Mouse (Mus musculus): ENCODE results near the gene Pcbp3.

Pcbp3 gene

DNA sequence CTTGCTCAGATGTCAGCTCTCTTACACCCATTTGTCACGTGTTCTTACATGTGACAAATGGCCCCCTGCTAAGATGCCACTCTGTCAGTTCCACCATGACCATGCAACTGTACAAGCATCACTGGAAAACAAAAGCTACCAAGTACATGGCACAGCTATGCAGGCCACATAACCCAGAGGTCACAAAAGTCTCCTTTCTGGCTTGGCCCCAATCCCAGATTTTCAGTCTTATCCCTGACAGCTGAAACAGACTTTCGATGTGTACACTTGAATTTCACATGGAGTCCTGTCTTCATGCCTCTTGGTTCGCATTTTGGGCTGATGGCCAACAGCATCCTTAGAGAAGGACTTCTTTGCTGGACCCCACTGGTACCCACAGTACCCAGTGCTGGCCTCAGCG, 116.8 kb downstream of the Pcbp3 start:
- DNase-seq (ENCODE audit: low read depth), result no peak

GRCm38 (mm10) chr10:76844365-76844764, 117.3 kb downstream of the Pcbp3 start:
- no peak for DNase-seq (ENCODE audit: low read depth)

GRCm38 (mm10) chr10:76842087-76842486, 119.6 kb downstream of the Pcbp3 start:
- no peak for DNase-seq (ENCODE audit: low read depth)

DNA sequence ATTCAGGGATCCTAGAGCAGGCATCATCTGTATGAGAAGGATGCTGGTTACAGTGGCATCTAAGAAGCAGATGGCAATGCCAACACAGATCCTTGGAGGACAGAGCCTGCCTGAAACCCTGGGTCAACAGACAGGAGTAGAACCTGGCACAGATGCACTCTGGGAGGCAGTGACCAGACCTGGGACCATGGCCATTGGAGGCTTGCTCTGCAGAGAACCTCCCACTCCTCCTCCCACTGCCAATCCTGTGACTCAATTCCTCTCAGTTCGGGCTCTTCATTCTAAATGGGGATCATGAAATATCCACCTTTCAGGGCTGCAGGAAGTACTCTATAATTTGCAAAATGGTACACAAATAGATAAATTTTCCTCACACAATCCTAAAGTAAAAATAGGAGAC, 120.5 kb downstream of the Pcbp3 start:
- no peak for DNase-seq (ENCODE audit: low read depth)

GRCm38 (mm10) chr10:76840566-76840965, 121.1 kb downstream of the Pcbp3 start:
- no peak for DNase-seq (ENCODE audit: low read depth)

- DNase-seq (ENCODE audit: low read depth), result peak; percentile 51
Observed at GRCm38 (mm10) chr10:76835497-76836357, 126.0 kb downstream of the Pcbp3 start.

DNA sequence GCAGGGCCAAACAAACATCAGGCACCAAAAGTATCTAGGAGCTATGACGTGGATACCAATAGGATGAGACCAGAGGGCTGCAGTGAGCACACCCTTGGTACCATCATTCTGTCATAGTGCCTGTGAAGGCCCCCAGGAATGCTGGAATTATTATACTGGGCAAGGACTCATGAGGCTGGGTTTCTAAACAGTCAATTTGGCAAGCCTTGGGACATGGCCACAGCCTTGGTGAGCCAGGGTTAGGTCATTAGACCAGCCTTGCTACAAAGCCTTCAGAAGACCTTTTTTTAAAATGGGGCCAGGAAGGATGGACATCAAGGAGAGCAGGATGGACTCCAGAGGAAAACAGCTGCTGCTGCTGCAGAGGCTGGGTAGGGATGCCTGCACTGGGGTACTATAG, 128.8 kb downstream of the Pcbp3 start:
- DNase-seq (ENCODE audit: low read depth), result no peak

DNA sequence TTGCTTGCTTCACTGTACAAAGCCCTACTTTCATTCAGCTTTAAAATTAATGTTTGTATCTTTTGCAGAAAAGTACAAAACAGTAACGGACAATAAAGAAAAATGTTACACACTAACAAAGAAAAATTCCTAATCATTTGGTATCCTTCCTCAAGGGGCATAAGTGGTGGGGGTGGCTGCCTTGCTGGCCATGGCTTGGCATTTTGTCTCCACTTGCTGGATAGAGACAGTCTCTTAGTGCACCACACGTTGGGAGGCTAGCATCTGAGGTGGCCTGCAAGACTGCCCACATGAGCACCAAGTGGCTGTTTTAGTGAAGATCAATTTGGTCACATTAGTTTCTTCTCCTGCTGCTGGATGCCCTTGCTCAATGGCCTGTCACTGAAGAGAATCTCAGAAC, 129.8 kb downstream of the Pcbp3 start:
- no peak for DNase-seq (ENCODE audit: low read depth)

DNA sequence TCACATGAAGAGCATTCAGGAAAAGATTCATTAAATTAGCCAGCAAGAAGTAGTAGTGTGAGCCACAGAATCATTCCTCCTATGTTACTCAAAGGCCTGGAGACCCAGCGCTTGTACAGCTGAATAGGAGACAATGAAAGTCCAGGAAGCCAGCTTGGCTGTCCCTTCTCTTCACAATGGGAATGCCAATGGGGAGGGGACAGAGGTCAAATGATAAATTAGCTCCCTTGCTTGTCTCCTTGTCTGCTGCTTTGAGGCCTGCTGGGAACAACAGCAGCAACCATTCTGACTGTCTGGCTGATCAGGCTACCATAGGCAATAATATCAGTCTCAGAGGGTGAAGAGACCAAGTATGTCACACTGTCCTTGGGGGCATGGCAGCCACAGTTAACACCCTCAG, 130.5 kb downstream of the Pcbp3 start:
- no peak for DNase-seq (ENCODE audit: low read depth)

- DNase-seq (ENCODE audit: low read depth), result no peak
Observed at GRCm38 (mm10) chr10:76828936-76829335, 132.8 kb downstream of the Pcbp3 start.

DNA sequence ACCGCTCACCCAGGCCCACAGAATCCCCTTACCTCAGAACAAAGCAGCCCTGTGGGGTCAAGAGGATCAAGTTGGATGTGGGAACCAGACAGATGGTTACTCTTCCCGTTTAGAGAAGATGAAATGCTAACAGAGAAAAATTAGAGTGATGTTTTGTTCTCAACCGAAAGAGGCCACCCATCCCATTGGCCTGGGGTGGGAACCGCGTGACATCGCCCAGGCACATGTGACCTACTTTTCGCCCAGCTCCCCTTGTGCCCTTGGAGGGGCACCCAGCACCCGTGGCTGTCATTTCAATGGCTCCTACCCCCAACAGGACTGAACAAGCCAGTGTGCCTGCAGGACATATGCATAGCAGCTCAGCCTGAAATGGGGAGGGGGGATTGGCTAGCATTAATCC, 139.0 kb downstream of the Pcbp3 start:
- DNase-seq (ENCODE audit: low read depth), result no peak

DNA sequence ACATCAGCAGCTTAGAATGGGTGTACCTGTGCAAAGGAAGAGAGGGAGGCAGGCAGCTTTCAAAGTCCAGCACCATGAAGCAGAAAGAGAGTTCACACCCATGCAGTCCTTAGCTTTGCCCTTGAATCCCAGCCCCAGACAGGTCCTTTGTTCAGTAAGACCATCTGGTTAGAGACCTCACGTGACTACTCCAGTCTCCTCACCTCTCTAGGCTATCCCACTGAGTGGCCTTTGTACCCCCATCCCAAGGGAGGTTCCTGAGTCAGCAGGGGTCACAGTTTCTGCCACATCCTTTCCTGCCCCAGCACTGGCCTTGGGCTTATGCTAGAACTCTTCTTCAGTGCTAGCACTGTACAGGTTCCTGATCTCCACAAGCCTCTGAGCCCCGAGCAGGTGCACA, 142.4 kb downstream of the Pcbp3 start:
- no peak for DNase-seq (ENCODE audit: low read depth)

GRCm38 (mm10) chr10:76818337-76818736, 143.3 kb downstream of the Pcbp3 start:
- DNase-seq (ENCODE audit: low read depth), result no peak

DNA sequence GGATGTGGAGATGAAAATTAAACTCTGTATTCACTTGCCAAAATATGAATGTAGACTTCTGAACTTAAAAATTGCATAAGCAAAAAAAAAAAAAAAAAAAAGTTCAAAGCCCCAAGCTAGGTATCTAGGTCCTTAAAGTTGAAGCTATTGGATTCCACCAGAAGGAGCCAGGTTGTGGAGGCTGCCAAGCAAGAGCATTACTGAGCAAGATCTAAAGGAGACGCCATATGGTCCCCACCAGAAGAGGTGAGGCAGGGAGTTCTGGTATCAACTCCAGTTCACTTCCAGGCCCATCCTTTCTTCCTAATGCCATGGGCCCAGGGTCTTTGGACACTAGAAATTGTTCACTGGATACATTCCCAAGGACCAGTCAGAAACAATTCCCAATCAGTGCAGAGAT, 144.8 kb downstream of the Pcbp3 start:
- DNase-seq (ENCODE audit: low read depth), result no peak

DNA sequence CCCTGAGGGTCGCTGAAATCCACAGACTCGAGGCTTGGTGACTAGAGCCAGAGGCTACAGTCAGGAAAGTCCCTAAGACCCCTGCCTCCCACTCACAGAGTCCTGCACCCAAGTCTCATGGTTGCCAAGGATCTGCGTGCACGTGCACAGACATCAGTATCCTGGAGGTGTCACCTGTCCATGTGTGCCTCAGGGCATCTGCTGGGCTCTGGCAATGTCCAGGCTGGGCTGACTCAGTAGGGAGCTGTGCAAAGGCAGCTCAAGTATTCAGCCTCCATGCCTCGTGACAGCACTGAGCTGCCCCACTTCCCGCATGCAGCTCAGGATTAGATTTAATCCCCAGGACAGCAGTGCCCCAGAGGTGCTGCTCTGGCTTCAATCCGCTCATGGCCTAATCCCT, 145.3 kb downstream of the Pcbp3 start:
- DNase-seq (ENCODE audit: low read depth), result no peak

DNA sequence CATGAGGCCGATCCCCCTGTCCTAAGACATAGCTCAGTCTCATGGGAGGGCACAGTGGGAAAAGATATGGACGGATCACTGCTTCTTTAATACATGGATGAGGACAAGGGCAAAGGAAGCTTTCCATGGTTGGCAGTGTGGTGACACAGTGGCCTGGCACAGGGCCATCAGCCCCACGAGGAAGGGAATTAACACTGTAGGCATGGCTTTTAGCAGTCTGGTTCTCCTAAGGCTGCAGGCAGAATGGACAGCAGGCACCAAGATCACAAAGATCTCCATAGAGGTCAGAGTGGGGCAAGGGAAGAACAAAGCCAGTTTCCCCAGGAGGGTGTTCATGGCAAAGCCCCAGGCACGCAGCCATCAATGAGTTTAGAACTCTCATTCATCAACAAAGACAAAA, 146.2 kb downstream of the Pcbp3 start:
- no peak for DNase-seq (ENCODE audit: low read depth)

- DNase-seq (ENCODE audit: low read depth), result no peak
Observed at GRCm38 (mm10) chr10:76814811-76815210, 146.9 kb downstream of the Pcbp3 start.

DNA sequence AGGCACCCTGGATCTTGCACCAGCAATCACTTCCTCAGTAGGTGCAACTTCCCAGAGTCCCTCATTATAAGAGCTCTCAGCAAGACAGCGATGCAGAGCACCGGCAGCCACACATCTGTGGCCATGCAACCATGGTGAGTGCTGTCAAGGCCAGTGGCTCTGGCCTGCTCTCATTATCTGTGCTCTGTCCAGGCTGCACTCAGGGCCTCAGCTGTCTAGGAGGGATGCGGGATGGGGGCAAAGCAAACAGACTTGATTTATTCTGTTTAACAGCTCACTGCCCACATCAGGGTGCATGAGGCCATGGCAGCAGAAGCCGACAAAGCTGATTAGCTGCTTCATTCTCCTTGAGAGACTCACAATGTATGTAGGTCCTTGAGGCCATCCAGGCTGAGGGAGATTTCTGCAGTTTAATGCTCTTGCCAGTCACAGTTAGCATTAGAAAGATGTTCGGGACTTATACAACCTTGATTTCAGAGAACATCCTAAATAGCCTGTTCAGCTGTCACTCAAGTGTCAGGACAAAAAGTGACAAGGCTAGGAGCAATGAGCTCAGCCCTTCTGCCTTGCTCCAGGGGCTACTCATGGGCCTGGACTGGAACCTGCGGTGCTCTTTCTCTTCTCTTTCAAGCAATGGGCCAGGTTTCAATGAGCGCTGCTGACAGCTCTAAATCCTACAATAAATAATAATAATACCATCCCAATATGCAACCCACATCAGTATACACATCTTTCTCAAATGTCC, 151.6 kb downstream of the Pcbp3 start:
- no peak for DNase-seq (ENCODE audit: low read depth)

DNA sequence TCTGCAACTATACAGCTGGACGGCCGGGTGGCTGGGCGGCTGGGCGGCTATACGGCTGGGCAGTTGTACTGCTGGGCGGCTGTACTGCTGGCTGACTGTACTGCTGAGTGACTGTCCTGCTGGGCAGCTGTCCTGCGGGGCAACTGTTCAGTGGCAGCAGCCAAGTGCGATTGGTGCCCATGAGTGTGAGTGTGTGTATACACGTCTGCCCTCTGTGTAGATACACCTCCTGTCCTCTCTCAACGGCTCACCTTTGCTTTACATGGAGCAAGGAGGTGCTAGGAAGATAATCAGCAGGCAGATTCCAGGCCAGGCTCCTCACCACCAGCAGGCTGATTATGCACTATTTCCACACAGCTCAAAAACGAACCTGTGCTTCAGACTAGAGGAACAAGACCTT, 152.2 kb downstream of the Pcbp3 start:
- no peak for DNase-seq (ENCODE audit: low read depth)

DNA sequence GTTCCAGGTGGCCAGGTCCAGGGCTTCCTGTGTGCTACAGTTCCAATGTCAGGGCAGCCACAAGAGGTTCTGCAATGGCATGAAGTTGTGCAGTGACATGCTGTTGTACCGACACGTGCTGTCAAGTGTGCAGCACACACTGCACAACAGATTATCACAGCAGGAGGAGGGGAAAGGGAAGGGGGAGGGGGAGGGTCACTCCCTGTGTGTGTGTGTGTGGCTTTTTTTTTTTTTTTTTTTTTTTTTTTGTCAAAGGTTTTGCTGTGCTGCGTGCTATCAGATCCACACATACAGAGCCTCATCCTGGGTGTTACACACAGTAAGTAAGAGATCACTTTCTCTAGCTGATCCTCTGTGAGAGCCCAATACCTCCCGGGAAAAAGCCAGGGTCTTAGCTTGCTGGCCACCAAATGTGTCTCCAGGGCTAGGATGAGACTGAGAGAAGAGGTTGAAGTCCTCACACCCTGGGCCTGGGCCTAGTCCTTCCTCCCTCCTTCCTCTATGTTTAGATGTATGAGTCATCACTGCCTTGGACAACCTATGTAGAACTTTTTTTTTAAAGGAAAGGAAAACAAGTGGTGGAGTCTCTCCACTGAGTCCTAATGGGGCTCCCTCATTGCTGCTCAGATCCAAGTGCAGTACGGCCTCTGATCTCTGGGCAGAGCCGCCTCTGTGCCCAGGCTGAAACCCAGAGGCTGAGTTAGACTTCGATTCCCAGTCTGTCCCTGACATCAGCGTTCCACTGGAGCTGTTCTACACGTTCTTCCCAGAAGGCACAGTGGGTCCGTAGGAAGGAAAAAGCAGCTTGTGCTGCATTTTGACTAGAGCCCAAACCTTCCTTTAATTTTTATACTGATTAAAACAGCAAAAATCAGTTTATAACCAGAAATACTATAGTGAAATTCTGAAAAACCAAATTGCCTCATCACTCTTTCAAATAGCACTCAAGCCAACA, 153.0 kb downstream of the Pcbp3 start:
- DNase-seq (ENCODE audit: low read depth), result no peak

DNA sequence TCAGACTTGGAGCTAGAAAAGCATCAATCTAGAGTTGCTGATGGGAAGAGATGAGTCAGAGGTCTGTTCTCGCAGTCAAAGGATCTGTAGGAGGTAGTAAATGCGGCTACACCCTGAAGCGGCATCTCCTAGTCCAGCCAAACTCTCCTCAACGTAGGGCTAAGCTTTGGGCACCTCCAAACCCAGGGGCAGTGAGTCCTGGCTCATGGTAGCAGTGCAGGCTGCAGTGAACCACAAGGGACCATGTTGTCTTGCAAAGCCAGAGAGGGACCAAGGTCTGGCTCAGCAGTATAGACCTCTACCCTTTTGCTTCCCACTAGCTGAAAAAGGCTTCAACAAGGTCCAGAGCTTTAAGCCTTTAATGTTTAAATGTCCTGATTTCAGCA, 159.2 kb downstream of the Pcbp3 start:
- peak; percentile 25 for DNase-seq (ENCODE audit: low read depth)

DNA sequence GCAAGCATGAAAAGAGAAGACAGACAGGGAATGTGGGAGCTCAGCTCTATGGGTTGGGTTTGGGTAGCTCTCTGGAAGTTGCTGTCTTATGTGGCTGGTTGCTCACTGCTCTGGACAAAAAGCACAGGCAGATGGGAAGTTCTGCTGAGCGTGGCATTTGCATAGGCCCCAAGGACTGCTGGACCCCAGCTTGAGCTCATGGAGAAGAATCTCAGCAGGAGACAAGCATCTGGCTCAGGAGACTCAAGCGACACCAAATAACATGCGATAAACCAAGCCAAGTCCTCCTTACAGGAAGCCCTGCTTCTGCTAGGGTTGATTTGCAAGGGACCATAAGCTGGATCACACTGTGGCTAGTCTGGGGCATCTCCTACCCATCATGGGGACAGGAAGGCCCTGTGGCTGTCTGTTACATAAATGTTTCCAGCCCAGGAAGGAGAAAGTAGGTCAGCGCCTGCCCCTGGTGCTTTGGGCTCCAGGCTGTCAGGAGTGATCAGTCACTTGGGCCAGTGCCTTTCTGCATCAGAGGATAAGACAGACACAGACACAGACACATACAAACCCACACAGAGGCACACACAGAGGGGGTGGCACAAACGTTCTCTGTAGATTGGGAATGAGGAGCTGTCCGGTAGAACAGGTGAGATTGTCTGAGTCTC, 159.7 kb downstream of the Pcbp3 start:
- DNase-seq (ENCODE audit: low read depth), result peak; percentile 23
